Mouse (Mus musculus) hindbrain, embryonic 10.5 days (tissue): ENCODE measurements at regions not wholly inside any gene's neighbourhood (a gene's known extent, or its start where the extent isn't known, plus 50 kb on each side); places are given as distances from the start of the nearest gene placed in this dataset.

Experiments
- DNase-seq: peaks from one replicate; pipeline ENCODE4 v3.0.0-alpha.2; 2017; ENCODE audit warnings: low spot score
- H3K27ac ChIP-seq: fragments of 300-500 bp; sonication (generic); 2 replicates; pipeline ENCODE4 v1.5.1; 2016; ENCODE audit warnings: mild to moderate bottlenecking, moderate library complexity
- H3K27me3 ChIP-seq: fragments of 300-500 bp; sonication (generic); 2 replicates; pipeline ENCODE4 v1.6.1; 2016; ENCODE audit warnings: mild to moderate bottlenecking; ENCODE audit not compliant: poor library complexity, insufficient read depth, severe bottlenecking
- H3K36me3 ChIP-seq: fragments of 300-500 bp; sonication (generic); 2 replicates; pipeline ENCODE4 v1.6.1; 2016; ENCODE audit warnings: mild to moderate bottlenecking, moderate library complexity
- H3K4me1 ChIP-seq: fragments of 300-500 bp; sonication (generic); replicated peaks from 2 replicates; pipeline ENCODE4 v1.6.1; 2016; ENCODE audit warnings: mild to moderate bottlenecking
- H3K4me3 ChIP-seq: fragments of 300-500 bp; sonication (generic); 2 replicates; pipeline ENCODE4 v1.5.1; 2016; ENCODE audit warnings: mild to moderate bottlenecking, moderate library complexity
- H3K9me3 ChIP-seq: fragments of 300-500 bp; sonication (generic); 2 replicates; pipeline ENCODE4 v1.6.1; 2016; ENCODE audit warnings: mild to moderate bottlenecking, moderate library complexity
- WGBS: fragments of 180-500 bp; shearing (Covaris S2); methylation state at CpG from one replicate; pipeline ENCODE4 v1.1.7; 2016; 5-methylcytosine and 5-hydroxymethylcytosine counted together

- no peak for DNase-seq
- Histone ChIP-seq H3K36me3 (no peaks in the 10 kb centered on the region), H3K9me3 (no peaks in the 10 kb centered on the region), H3K27ac (no peak overlapping the region), H3K4me1 (no peaks in the 10 kb centered on the region), H3K4me3 (no peak overlapping the region), H3K27me3 (no peaks in the 10 kb centered on the region)
- 86% methylated on average over 6 of the region's 6 CpGs for WGBS
Measured at GRCm38 (mm10) chr1:129057182-129057581, 215.9 kb upstream of the Thsd7b start.

- H3K27ac ChIP-seq: no peak overlapping the region
- H3K4me1 ChIP-seq: no peaks in the 10 kb centered on the region
- H3K9me3 ChIP-seq: no peaks in the 10 kb centered on the region
- no peak for DNase-seq
- H3K4me3 ChIP-seq: no peak overlapping the region
- H3K27me3 ChIP-seq: no peaks in the 10 kb centered on the region
- H3K36me3 ChIP-seq: no peaks in the 10 kb centered on the region
Measured at GRCm38 (mm10) chr1:129055252-129055651, 217.8 kb upstream of the Thsd7b start.

GRCm38 (mm10) chr1:129033707-129034106, 239.4 kb upstream of the Thsd7b start:
- no peak for DNase-seq
- H3K27me3 ChIP-seq: no peaks in the 10 kb centered on the region

GRCm38 (mm10) chr1:129005899-129006298, 267.2 kb upstream of the Thsd7b start:
- no peaks in the 10 kb centered on the region for H3K36me3 ChIP-seq
- H3K27ac ChIP-seq: no peak overlapping the region
- no peaks in the 10 kb centered on the region for H3K27me3 ChIP-seq
- H3K4me3 ChIP-seq: no peak overlapping the region
- no peak for DNase-seq
- 57% methylated on average over 1 of the region's 1 CpGs for WGBS
- peaks cover 5% of the 10 kb centered on the region; the same call in 1 of the 2 replicates for H3K4me1 ChIP-seq
- H3K9me3 ChIP-seq: no peaks in the 10 kb centered on the region

More at GRCm38 (mm10) chr1:129033707-129034106, 239.4 kb upstream of the Thsd7b start:
- H3K9me3 ChIP-seq: no peaks in the 10 kb centered on the region
- no peak overlapping the region for H3K4me3 ChIP-seq
- H3K4me1 ChIP-seq: no peaks in the 10 kb centered on the region
- WGBS: 60% methylated on average over 5 of the region's 5 CpGs
- H3K36me3 ChIP-seq: no peaks in the 10 kb centered on the region
- H3K27ac ChIP-seq: no peak overlapping the region

- Histone ChIP-seq H3K4me3 (no peak overlapping the region), H3K36me3 (no peaks in the 10 kb centered on the region), H3K4me1 (peaks cover 5% of the 10 kb centered on the region; the same call in 1 of the 2 replicates), H3K27ac (no peak overlapping the region), H3K27me3 (no peaks in the 10 kb centered on the region), H3K9me3 (no peaks in the 10 kb centered on the region)
- no peak for DNase-seq
- 71% methylated on average over 2 of the region's 2 CpGs for WGBS
Measured at GRCm38 (mm10) chr1:129002286-129002685, 270.8 kb upstream of the Thsd7b start.

GRCm38 (mm10) chr1:129001766-129002165, 271.3 kb upstream of the Thsd7b start:
- H3K27me3 ChIP-seq: no peaks in the 10 kb centered on the region
- no peak overlapping the region for H3K4me3 ChIP-seq
- peaks cover 5% of the 10 kb centered on the region; the same call in 1 of the 2 replicates for H3K4me1 ChIP-seq
- H3K36me3 ChIP-seq: no peaks in the 10 kb centered on the region
- no peaks in the 10 kb centered on the region for H3K9me3 ChIP-seq
- no peak for DNase-seq
- H3K27ac ChIP-seq: no peak overlapping the region

GRCm38 (mm10) chr1:128999741-129000517, 273.2 kb upstream of the Thsd7b start:
- no peak overlapping the region for H3K27ac ChIP-seq
- no peak overlapping the region for H3K4me3 ChIP-seq

GRCm38 (mm10) chr1:128994655-128995054, 278.4 kb upstream of the Thsd7b start:
- Histone ChIP-seq H3K4me1 (no peaks in the 10 kb centered on the region), H3K9me3 (no peaks in the 10 kb centered on the region), H3K36me3 (no peaks in the 10 kb centered on the region), H3K27ac (no peak overlapping the region), H3K4me3 (no peak overlapping the region), H3K27me3 (no peaks in the 10 kb centered on the region)
- no peak for DNase-seq
- 67% methylated on average over 6 of the region's 6 CpGs for WGBS

More at GRCm38 (mm10) chr1:128999741-129000517, 273.2 kb upstream of the Thsd7b start:
- Histone ChIP-seq H3K4me1 (no peaks in the 10 kb centered on the region), H3K36me3 (no peaks in the 10 kb centered on the region), H3K9me3 (no peaks in the 10 kb centered on the region), H3K27me3 (no peaks in the 10 kb centered on the region)
- DNase-seq: no peak
- 79% methylated on average over 5 of the region's 5 CpGs for WGBS

GRCm38 (mm10) chr1:128983411-128983810, 289.7 kb upstream of the Thsd7b start:
- WGBS: 91% methylated on average over 2 of the region's 2 CpGs
- no peak overlapping the region for H3K27ac ChIP-seq
- no peaks in the 10 kb centered on the region for H3K36me3 ChIP-seq
- no peak overlapping the region for H3K4me3 ChIP-seq
- no peaks in the 10 kb centered on the region for H3K27me3 ChIP-seq
- no peak for DNase-seq
- no peaks in the 10 kb centered on the region for H3K9me3 ChIP-seq
- no peaks in the 10 kb centered on the region for H3K4me1 ChIP-seq

GRCm38 (mm10) chr1:128975586-128975985, 297.5 kb upstream of the Thsd7b start:
- DNase-seq: no peak
- Histone ChIP-seq H3K27me3 (no peaks in the 10 kb centered on the region), H3K9me3 (no peaks in the 10 kb centered on the region), H3K4me1 (no peaks in the 10 kb centered on the region), H3K4me3 (no peak overlapping the region), H3K36me3 (no peaks in the 10 kb centered on the region), H3K27ac (no peak overlapping the region)
- WGBS: 96% methylated on average over 1 of the region's 1 CpGs

GRCm38 (mm10) chr1:128951436-128951835, 321.7 kb upstream of the Thsd7b start:
- Histone ChIP-seq H3K27ac (no peak overlapping the region), H3K4me3 (no peak overlapping the region), H3K36me3 (no peaks in the 10 kb centered on the region), H3K9me3 (no peaks in the 10 kb centered on the region), H3K27me3 (no peaks in the 10 kb centered on the region), H3K4me1 (no peaks in the 10 kb centered on the region)
- DNase-seq: no peak
- 84% methylated on average over 2 of the region's 2 CpGs for WGBS

- no peaks in the 10 kb centered on the region for H3K27me3 ChIP-seq
- no peaks in the 10 kb centered on the region for H3K36me3 ChIP-seq
- no peak for DNase-seq
- 84% methylated on average over 4 of the region's 4 CpGs for WGBS
- H3K4me1 ChIP-seq: no peaks in the 10 kb centered on the region
- no peak overlapping the region for H3K27ac ChIP-seq
- H3K9me3 ChIP-seq: no peaks in the 10 kb centered on the region
- H3K4me3 ChIP-seq: no peak overlapping the region
Measured at GRCm38 (mm10) chr1:128950512-128950911, 322.6 kb upstream of the Thsd7b start.

- WGBS: 74% methylated on average over 1 of the region's 1 CpGs
- no peaks in the 10 kb centered on the region for H3K27me3 ChIP-seq
- peaks cover 8% of the 10 kb centered on the region; the same call in 1 of the 2 replicates for H3K4me1 ChIP-seq
- DNase-seq: no peak
- H3K4me3 ChIP-seq: no peak overlapping the region
- H3K36me3 ChIP-seq: no peaks in the 10 kb centered on the region
- no peak overlapping the region for H3K27ac ChIP-seq
- H3K9me3 ChIP-seq: no peaks in the 10 kb centered on the region
Measured at GRCm38 (mm10) chr1:128914811-128915210, 322.7 kb upstream of the Cxcr4 start.

GRCm38 (mm10) chr1:128912532-128912931, 320.4 kb upstream of the Cxcr4 start:
- Histone ChIP-seq H3K36me3 (no peaks in the 10 kb centered on the region), H3K27ac (no peak overlapping the region), H3K9me3 (no peaks in the 10 kb centered on the region), H3K4me1 (peaks cover 8% of the 10 kb centered on the region; the same call in 1 of the 2 replicates), H3K27me3 (no peaks in the 10 kb centered on the region), H3K4me3 (no peak overlapping the region)
- DNase-seq: no peak
